8 mouse cellular contexts compared by ENCODE assay signal in the genomic region with DNA sequence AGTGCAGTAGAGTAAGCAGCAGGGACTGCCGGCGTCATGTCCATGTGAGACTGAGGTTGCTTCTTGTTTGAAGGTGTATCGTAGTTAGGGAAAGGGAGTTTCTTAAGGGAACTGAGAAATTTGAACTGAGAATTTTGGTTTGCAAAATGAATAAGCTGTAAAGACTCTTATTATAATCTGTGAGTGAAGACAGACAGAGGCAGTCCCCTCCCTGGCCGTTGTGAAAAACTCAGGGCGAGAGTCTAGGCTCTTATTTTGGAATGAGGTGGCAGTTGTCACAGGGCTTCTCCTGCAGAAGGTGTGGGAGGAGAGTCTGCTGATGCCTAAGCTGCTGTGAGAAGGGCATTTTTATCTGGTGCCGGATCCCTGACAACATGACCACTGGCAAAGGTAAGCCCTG.
DNase-seq lines count a peak whose midpoint lies in the region; ATAC-seq lines count a peak whose summit lies in the region.

No protein-coding gene starts in this region.

- 50% methylated on average over 6 of the region's 6 CpGs for WGBS in lung, embryonic 16.5 days
- WGBS in forebrain, embryonic 12.5 days: 49% methylated on average over 6 of the region's 6 CpGs
- 34% methylated on average over 6 of the region's 6 CpGs for WGBS in heart, embryonic 16.5 days

- no peak for ATAC-seq in lung, embryonic 16.5 days (ENCODE audit: low read depth)
- ATAC-seq in forebrain, embryonic 12.5 days (ENCODE audit: low FRiP score): no peak
- ATAC-seq in heart, embryonic 16.5 days (replicated peaks; ENCODE audit: extremely low read depth, insufficient read depth, low FRiP score): peak; percentile 35

- DNase-seq in lung, postnatal 25 days (ENCODE audit: low spot score): no peak
- DNase-seq in right cerebral cortex, adult 2 months (ENCODE audit: low spot score in 2 of 2): peak; percentile 52 to 66
- no peak for DNase-seq in lung, postnatal 4 days
- DNase-seq in urinary bladder, postnatal 25 days (ENCODE audit: low spot score): no peak
- DNase-seq in cerebellum, postnatal 36 days: no peak

- H3K36me3 ChIP-seq in lung, embryonic 16.5 days (ENCODE audit: control insufficient read depth, insufficient read depth, low read length): no peaks in the 10 kb centered on the region
- 0 out of 2 replicates have a peak, but pooled peaks cover 15% of the 10 kb centered on the region for H3K36me3 ChIP-seq in forebrain, embryonic 12.5 days (replicated peaks)
- H3K36me3 ChIP-seq in heart, embryonic 16.5 days (ENCODE audit: control insufficient read depth, insufficient read depth): no peaks in the 10 kb centered on the region

- peaks cover 9% of the 10 kb centered on the region for H3K4me1 ChIP-seq in lung, embryonic 16.5 days (replicated peaks; ENCODE audit: control insufficient read depth, insufficient read depth, low read length)
- peaks cover 33% of the 10 kb centered on the region for H3K4me1 ChIP-seq in forebrain, embryonic 12.5 days
- peaks cover 28% of the 10 kb centered on the region for H3K4me1 ChIP-seq in heart, embryonic 16.5 days (ENCODE audit: control insufficient read depth, insufficient read depth, low read length)

- no peaks in the 10 kb centered on the region for H3K9me3 ChIP-seq in lung, embryonic 16.5 days (ENCODE audit: control insufficient read depth, low read length)
- H3K9me3 ChIP-seq in forebrain, embryonic 12.5 days: no peaks in the 10 kb centered on the region
- H3K9me3 ChIP-seq in heart, embryonic 16.5 days (replicated peaks; ENCODE audit: control insufficient read depth, low read length): no peaks in the 10 kb centered on the region

- H3K4me3 ChIP-seq in lung, embryonic 16.5 days (ENCODE audit: low read length): no peak overlapping the region
- H3K4me3 ChIP-seq in forebrain, embryonic 12.5 days (replicated peaks): no peak overlapping the region
- peak overlapping the region; percentile 60 for H3K4me3 ChIP-seq in heart, embryonic 16.5 days (ENCODE audit: low read length)

- H3K9ac ChIP-seq in lung, embryonic 16.5 days (ENCODE audit: low read length): no peak overlapping the region
- H3K9ac ChIP-seq in forebrain, embryonic 12.5 days: no peak overlapping the region
- peak overlapping the region; percentile 82 for H3K9ac ChIP-seq in heart, embryonic 16.5 days (ENCODE audit: low read length)

- H3K27me3 ChIP-seq in lung, embryonic 16.5 days (ENCODE audit: control insufficient read depth, insufficient read depth, low read depth, low read length): no peaks in the 10 kb centered on the region
- H3K27me3 ChIP-seq in forebrain, embryonic 12.5 days: no peaks in the 10 kb centered on the region
- no peaks in the 10 kb centered on the region for H3K27me3 ChIP-seq in heart, embryonic 16.5 days (ENCODE audit: control insufficient read depth, insufficient read depth, low read length)

- peak overlapping the region; percentile 55 for H3K27ac ChIP-seq in lung, embryonic 16.5 days (ENCODE audit: low read length)
- peak overlapping the region; percentile 63 for H3K27ac ChIP-seq in forebrain, embryonic 12.5 days
- H3K27ac ChIP-seq in heart, embryonic 16.5 days (ENCODE audit: low read length): peak overlapping the region; percentile 90

- no peak overlapping the region; the same call in 1 of the 2 replicates for H3K4me2 ChIP-seq in lung, embryonic 16.5 days (ENCODE audit: low read depth, low read length)
- peak overlapping the region; percentile 17 for H3K4me2 ChIP-seq in forebrain, embryonic 12.5 days
- peak overlapping the region; percentile 69 for H3K4me2 ChIP-seq in heart, embryonic 16.5 days (ENCODE audit: low read depth, low read length)

Comparison
In these comparisons a context has a peak if more than half of its experiments do, and no peak if none do; other contexts are left out.
1. DNase-seq: peak in right cerebral cortex, adult 2 months (2 of 2); none in lung, postnatal 25 days (single experiment), lung, postnatal 4 days (0 of 2), urinary bladder, postnatal 25 days (single experiment) and cerebellum, postnatal 36 days (0 of 2).
2. Peak in every context shown above with its lines, with median percentiles within 50 percentile points of each other: H3K27ac ChIP-seq.